Mouse (Mus musculus) small intestine, adult 2 months (tissue): ENCODE results near the gene Il33.

Source experiments
- CTCF ChIP-seq: fragments of 200-500 bp; IDR thresholded peaks from 2 replicates; pipeline ENCODE4 v1.5.1; 2012; ENCODE audit warnings: low read depth, mild to moderate bottlenecking, control low read depth, inconsistent platforms, low read length, moderate library complexity, mixed read lengths; ENCODE audit not compliant: insufficient replicate concordance, insufficient read length; ENCODE audit errors: extremely low read depth
- POLR2A ChIP-seq: fragments of 200-500 bp; IDR thresholded peaks from 2 replicates; pipeline ENCODE4 v1.6.1; 2012; ENCODE audit warnings: low read depth, mild to moderate bottlenecking, control low read depth, inconsistent platforms, low read length, moderate library complexity

DNA sequence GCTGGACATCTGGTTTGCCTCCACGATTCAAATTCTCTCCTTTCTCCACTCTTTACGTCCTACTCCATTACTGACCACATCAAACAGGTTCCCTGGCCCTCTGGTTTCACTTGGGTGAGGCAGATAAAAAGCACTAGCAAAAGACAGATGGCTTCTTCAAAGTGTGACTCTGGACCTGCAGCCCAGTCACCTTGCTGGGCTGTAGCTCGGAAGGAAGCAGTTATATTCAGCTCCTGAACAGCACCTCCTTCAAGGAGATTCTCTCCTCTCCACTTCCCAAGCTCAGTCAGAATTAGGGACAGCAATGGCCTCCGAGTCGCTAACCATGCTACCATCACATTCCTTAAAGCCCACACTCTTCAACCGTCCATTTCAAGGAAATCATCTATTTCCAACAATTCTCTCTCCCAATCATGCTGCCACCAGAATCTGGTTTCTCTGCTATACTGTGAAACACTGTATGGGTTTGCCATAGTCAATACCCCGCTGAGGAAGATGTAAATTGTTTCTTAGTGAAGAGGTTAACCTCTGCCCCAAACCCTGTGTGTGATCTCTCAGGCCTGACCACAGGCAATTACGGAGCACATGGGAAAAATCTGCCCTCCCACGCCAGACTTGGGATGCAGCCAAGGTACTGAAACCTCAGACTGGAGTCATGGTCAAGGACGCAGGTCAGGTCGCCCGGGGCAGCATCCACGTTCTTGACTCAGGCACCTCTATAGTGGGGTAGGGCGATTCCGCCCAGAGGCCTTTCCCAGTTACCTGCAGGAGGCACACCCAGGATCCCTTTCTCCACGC lies 59.5 kb downstream of the Il33 start:
- TF ChIP-seq CTCF (no peak), POLR2A (no peak)
